Mouse (Mus musculus): ENCODE measurements around the gene Rab3il1.

Rab3il1 gene

GRCm38 (mm10) chr19:10013348-10013747 lies 11.9 kb downstream of the Rab3il1 start:
- DNase-seq (ENCODE audit: low spot score in 2 of 2) = no peak

GRCm38 (mm10) chr19:10013913-10014312 lies 12.4 kb downstream of the Rab3il1 start:
- DNase-seq (ENCODE audit: low spot score in 2 of 2) = no peak

- no peak for DNase-seq (ENCODE audit: low spot score in 2 of 2)
Measured at GRCm38 (mm10) chr19:10014824-10015223, 13.4 kb downstream of the Rab3il1 start.

- DNase-seq (ENCODE audit: low spot score in 2 of 2) = no peak
Measured at GRCm38 (mm10) chr19:10015442-10015841, 14.0 kb downstream of the Rab3il1 start.

- no peak for DNase-seq (ENCODE audit: low spot score in 2 of 2)
Measured at GRCm38 (mm10) chr19:10016151-10016550, 14.7 kb downstream of the Rab3il1 start.

- peak; percentile 67 to 70 for DNase-seq (ENCODE audit: low spot score in 2 of 2)
Measured at GRCm38 (mm10) chr19:10017637-10018526, 16.4 kb downstream of the Rab3il1 start.

- no peak for DNase-seq (ENCODE audit: low spot score in 2 of 2)
Measured at GRCm38 (mm10) chr19:10018527-10018818, 17.0 kb downstream of the Rab3il1 start.

DNA sequence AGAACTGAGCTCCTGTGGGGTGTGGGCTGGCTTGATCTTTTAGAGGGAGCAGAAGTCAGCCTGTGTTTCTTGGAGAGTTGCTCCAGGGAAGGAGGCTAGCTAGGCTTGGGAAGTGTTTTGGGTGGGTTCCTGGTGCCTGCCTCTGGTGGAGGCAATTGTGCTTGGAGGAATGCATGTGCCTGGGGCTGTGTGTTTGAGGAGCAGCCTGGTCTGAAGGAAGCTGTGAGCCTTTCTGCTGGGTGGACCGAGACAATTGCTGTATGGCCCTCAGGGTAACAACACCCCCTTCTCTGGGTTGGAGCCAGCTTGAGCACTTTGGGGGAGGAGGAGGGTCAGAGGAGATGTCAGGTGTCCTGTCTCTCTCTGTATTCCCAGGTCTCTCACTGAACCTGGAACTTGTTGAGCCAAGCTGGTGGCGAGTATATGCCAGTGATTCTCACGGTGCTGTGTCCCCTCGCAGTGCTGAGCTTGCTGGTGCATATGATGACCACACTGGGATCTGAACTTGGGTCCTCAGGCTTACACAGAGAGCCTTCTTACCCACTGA lies 17.8 kb downstream of the Rab3il1 start:
- DNase-seq (ENCODE audit: low spot score in 2 of 2) = no peak

- no peak for DNase-seq (ENCODE audit: low spot score in 2 of 2)
Measured at GRCm38 (mm10) chr19:10021981-10022380, 20.5 kb downstream of the Rab3il1 start.

- no peak for DNase-seq (ENCODE audit: low spot score in 2 of 2)
Measured at GRCm38 (mm10) chr19:10022414-10023303, 21.2 kb downstream of the Rab3il1 start.

- DNase-seq (ENCODE audit: low spot score in 2 of 2) = no peak
Measured at GRCm38 (mm10) chr19:10023304-10023758, 21.9 kb downstream of the Rab3il1 start.

DNA sequence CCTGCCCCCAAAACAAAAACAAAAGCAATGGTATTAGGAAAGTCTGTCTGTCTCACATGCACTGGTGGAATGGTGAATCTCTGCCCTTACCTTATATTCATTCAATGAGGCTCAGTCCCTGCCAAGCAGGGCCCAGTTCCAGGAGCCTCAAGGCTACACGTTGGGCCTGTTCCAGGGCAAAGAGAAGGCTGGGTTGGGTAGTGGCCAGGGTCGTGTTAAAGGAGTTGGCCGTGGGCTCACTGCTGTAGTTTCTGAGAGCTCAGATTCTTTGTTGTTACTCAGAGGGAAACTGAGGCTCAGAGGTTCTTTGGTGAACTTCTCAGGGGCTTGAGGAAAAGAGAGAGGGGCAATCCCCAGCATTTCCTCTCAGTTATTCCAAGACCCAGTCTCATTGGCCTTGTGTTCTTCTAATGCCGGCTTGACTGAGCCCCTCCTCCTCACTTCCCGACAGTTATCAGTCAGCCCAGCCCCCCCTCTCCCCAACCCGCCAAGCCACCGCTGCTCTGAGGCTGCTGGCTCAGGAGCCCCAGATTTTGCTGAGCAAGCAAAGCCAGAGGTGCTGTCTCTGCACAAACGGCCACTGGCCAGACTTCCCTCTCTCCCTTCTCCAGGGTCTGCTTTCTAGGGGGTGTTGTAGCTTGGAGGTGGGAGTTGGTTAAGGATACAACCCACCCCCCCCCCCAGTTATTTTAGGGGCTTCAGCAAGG lies 23.9 kb downstream of the Rab3il1 start:
- DNase-seq (ENCODE audit: low spot score in 2 of 2) = peak in 1 of 2 experiments; percentile 40

- no peak for DNase-seq (ENCODE audit: low spot score in 2 of 2)
Measured at GRCm38 (mm10) chr19:10029746-10030145, 28.3 kb downstream of the Rab3il1 start.

- DNase-seq (ENCODE audit: low spot score in 2 of 2) = peak in 1 of 2 experiments; percentile 32
Measured at GRCm38 (mm10) chr19:10033211-10033973, 31.9 kb downstream of the Rab3il1 start.

DNA sequence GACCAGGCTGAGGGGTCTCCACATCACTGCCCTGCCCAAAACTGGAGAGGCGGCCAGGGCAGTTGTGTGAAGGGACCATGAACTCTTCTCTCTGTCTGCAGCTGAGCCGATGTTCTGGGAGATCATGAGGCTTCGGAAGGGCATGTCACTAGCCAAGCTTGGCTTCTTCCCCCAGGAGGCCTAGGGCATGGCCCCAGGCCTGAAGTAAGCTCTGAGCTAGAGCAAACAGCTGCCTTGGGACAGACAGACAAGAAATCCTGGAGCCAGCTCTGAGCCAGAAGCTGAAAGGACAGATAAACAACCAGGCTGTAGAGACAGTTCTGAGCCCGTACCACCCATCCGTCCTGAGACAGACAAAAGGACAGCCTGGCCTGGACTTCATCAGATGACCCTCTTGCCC lies 32.9 kb downstream of the Rab3il1 start:
- no peak for DNase-seq (ENCODE audit: low spot score in 2 of 2)

DNA sequence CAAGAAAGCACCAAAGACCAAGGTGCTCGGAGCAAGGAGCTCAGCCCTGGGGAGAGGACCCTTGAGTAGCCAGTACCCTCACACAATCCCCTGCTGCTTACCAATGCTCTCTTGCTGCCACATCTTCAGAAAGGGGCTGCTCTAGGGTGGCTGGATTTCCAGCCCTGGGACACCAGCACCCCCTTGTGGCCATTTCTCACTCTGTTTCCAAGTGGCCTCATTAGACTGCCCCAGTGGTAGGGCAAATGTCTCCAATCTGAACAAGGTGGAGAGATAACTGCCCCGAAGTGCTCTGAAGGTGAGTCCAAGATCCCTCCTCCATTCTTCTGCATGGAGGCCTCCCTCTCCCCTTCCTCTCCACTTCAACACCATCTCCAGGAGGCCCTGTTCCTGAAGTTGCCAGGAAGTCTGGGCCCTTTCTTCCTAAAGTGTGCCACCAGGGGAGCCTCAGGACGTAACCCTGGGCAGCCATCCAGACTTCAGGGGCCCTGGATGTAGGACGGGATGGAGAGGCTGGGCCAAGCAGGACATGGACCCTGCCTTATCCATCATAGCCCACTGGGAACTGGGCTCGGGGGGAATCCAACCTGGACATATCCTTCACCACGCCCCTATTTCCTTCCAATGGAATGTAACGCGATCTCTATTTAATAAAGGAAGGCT lies 33.4 kb downstream of the Rab3il1 start:
- peak in 1 of 2 experiments; percentile 61 for DNase-seq (ENCODE audit: low spot score in 2 of 2)

DNA sequence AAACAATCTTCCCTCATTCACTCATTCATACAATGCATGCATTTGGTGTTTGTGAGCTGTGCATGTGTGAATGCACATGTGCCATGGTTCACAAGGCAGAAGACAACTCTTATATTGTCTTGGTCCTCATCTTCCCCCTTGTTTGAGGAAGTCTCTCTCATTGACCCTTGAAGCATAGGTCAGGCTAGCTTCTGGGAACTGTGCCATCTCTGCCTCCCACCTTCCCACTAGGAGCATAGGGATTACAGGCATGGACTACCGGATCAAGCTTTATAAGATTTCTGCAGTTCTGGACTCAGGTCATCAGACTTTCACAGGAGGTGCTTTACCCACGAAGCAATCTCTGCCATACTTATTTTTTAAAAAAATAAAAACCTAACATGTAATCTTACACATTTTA lies 36.1 kb downstream of the Rab3il1 start:
- DNase-seq (ENCODE audit: low spot score in 2 of 2) = no peak

DNA sequence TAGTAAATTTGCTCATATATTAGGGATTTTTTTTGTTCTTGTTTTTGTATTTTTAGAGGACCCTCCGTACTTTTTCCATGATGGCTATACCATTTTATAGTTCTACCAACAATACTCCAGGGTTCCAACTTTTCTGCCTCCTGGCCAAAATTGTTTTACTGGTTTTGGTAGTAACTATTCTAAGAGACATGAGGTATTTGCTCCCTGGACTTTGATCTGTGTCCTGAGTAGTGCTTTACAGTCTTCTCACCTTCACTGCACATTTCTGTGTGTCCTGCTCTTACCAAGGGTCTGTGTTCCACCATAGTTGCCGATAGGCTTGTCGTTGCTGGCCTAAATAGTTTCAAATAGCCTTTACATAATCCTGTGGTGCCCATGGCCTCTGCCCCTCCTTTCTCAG lies 36.9 kb downstream of the Rab3il1 start:
- no peak for DNase-seq (ENCODE audit: low spot score in 2 of 2)

- DNase-seq (ENCODE audit: low spot score in 2 of 2) = no peak
Measured at GRCm38 (mm10) chr19:10038910-10039309, 37.4 kb downstream of the Rab3il1 start.

- no peak for DNase-seq (ENCODE audit: low spot score in 2 of 2)
Measured at GRCm38 (mm10) chr19:10039615-10040014, 38.1 kb downstream of the Rab3il1 start.

All from right cerebral cortex, postnatal 36 days (tissue).